Comparison of ENCODE assay signal across 18 mouse cellular contexts in genomic region chr10:17950761-17951160, GRCm38 (mm10). TPM values are rescaled to one million over a fixed set of nuclear protein-coding genes. Genes with fewer than 3 reads are reported as not detected.
DNase-seq lines count a peak whose midpoint lies in the region; ATAC-seq and TF ChIP-seq lines count a peak whose summit lies in the region.
"Had no signal": no experiment of that assay in that cellular context is flagged by ENCODE, and none has a peak within 500 bp of the region (broad histone marks: within the 10 kb centered on the region; RNA-seq: fewer than 3 reads in every experiment).

No protein-coding gene starts in this region.

- WGBS in heart, postnatal 0 days = 25% methylated on average over 5 of the region's 5 CpGs
- WGBS in heart, embryonic 11.5 days (ENCODE audit: insufficient replicate concordance) = 79% methylated on average over 5 of the region's 5 CpGs

- ATAC-seq in heart, postnatal 0 days (ENCODE audit: insufficient read depth, low read depth) = no peak
- no peak for ATAC-seq in heart, embryonic 11.5 days (replicated peaks; ENCODE audit: insufficient number of reproducible peaks, low FRiP score, low TSS enrichment)
- ATAC-seq: liver, postnatal 0 days; Patski had no signal

- H3K9ac ChIP-seq in heart, postnatal 0 days (replicated peaks; ENCODE audit: low read depth, low read length) = no peak overlapping the region
- H3K9ac ChIP-seq in heart, embryonic 11.5 days (ENCODE audit: low read depth, low read length) = no peak overlapping the region
- H3K9ac ChIP-seq: hindbrain, embryonic 14.5 days; limb, embryonic 13.5 days; liver, postnatal 0 days had no signal

- H3K27ac ChIP-seq in heart, postnatal 0 days (ENCODE audit: low read depth) = peak overlapping the region; percentile 35
- no peak overlapping the region for H3K27ac ChIP-seq in heart, embryonic 11.5 days (ENCODE audit: low read depth, low read length)
- H3K27ac ChIP-seq: hindbrain, embryonic 14.5 days; limb, embryonic 13.5 days had no signal

- no peaks in the 10 kb centered on the region for H3K36me3 ChIP-seq in heart, postnatal 0 days (replicated peaks; ENCODE audit: control insufficient read depth, insufficient read depth, low read length)
- no peaks in the 10 kb centered on the region for H3K36me3 ChIP-seq in heart, embryonic 11.5 days (ENCODE audit: control insufficient read depth, insufficient read depth, low read length)
- H3K36me3 ChIP-seq: limb, embryonic 13.5 days had no signal

- DNase-seq in heart, postnatal 0 days (ENCODE audit: low spot score) = peak; percentile 40
- peak; percentile 9 for DNase-seq in 3T3-L1 (ENCODE audit: low read depth, low spot score)
- peak; percentile 72 for DNase-seq in brain, adult 2 months (ENCODE audit: low read depth, low spot score)
- DNase-seq in left cerebral cortex, postnatal 36 days (ENCODE audit: low spot score in 2 of 2) = peak; percentile 30 to 31
- DNase-seq in retina, embryonic 14.5 days (ENCODE audit: low spot score) = no peak
- no peak for DNase-seq in adrenal gland, postnatal 10 days
- DNase-seq in gastrocnemius, postnatal 36 days = no peak
- DNase-seq: adrenal gland, postnatal 14 days; kidney, adult 18-20 months; kidney, postnatal 36 days; liver, postnatal 0 days; spleen, adult 18-20 months; thymus, adult 2 months had no signal

- no peak for TF ChIP-seq CTCF in heart, postnatal 0 days (IDR thresholded peaks at IDR 0.05; ENCODE audit: low read depth)

- intact Hi-C loops in left cerebral cortex, postnatal 36 days (cut with DNase I) = no loop called here
- intact Hi-C loops in gastrocnemius, postnatal 36 days (cut with DNase I) = no loop called here

- peaks cover 6% of the 10 kb centered on the region; the same call in 1 of the 2 replicates for H3K4me1 ChIP-seq in heart, postnatal 0 days (ENCODE audit: control insufficient read depth, insufficient read depth)
- H3K4me1 ChIP-seq in heart, embryonic 11.5 days (ENCODE audit: control insufficient read depth, insufficient read depth, low read length) = peaks cover 5% of the 10 kb centered on the region; the same call in 1 of the 2 replicates

- H3K9me3 ChIP-seq in heart, postnatal 0 days (replicated peaks; ENCODE audit: control insufficient read depth, low read length) = no peaks in the 10 kb centered on the region
- H3K9me3 ChIP-seq in heart, embryonic 11.5 days (replicated peaks; ENCODE audit: control insufficient read depth, low read length) = no peaks in the 10 kb centered on the region
- H3K9me3 ChIP-seq: limb, embryonic 13.5 days had no signal

- H3K4me3 ChIP-seq in heart, postnatal 0 days (ENCODE audit: low read depth, low read length) = no peak overlapping the region
- no peak overlapping the region for H3K4me3 ChIP-seq in heart, embryonic 11.5 days (ENCODE audit: low read depth, low read length)
- H3K4me3 ChIP-seq: limb, embryonic 13.5 days; megakaryocyte, embryonic 14.5 days had no signal

- no peak for TF ChIP-seq EP300 in heart, postnatal 0 days (IDR thresholded peaks at IDR 0.05; ENCODE audit: low read depth)

- 0 out of 2 replicates have a peak overlapping the region, but pooled peaks have one; percentile 0 for H3K4me2 ChIP-seq in heart, postnatal 0 days (ENCODE audit: low read depth, low read length)
- no peak overlapping the region for H3K4me2 ChIP-seq in heart, embryonic 11.5 days
- H3K4me2 ChIP-seq: hindbrain, embryonic 14.5 days; limb, embryonic 13.5 days had no signal

- no peaks in the 10 kb centered on the region for H3K27me3 ChIP-seq in heart, postnatal 0 days (ENCODE audit: control insufficient read depth, insufficient read depth, low read length)
- no peaks in the 10 kb centered on the region for H3K27me3 ChIP-seq in heart, embryonic 11.5 days (ENCODE audit: control insufficient read depth, insufficient read depth, low read length)
- H3K27me3 ChIP-seq: limb, embryonic 13.5 days; megakaryocyte, embryonic 14.5 days; Patski had no signal

RNA-seq across cellular contexts. Expression of gene Heca, which starts 2.9 kb away (rescaled TPM):
- 54.5 and 68.6 TPM in 2 replicates for total RNA-seq in heart, postnatal 0 days (2014; rRNA removed; ENCODE audit: low replicate concordance)
- 4.4 and 6.0 TPM in 2 replicates for polyA plus RNA-seq in heart, postnatal 0 days (2015; fragmentation: Nextera tagmentation; extraction: Ambion mirVana)
- polyA plus RNA-seq in heart, embryonic 11.5 days (2014; fragmentation: Nextera tagmentation; extraction: Ambion mirVana) = 4.0 and 5.3 TPM in 2 replicates
- 10 to 100 TPM; 24.8 to 27.8 TPM for total RNA-seq in left cerebral cortex, postnatal 36 days (2021)
- total RNA-seq in adrenal gland, postnatal 10 days (2021) = 10 to 100 TPM; 31.8 to 35.7 TPM
- total RNA-seq in gastrocnemius, postnatal 36 days (2021) = 10 to 100 TPM; 13.8 to 14.6 TPM

Comparison
In these comparisons a context has a peak if more than half of its experiments do, and no peak if none do; other contexts are left out.
1. DNase-seq: peak in heart, postnatal 0 days (single experiment), 3T3-L1 (single experiment), brain, adult 2 months (single experiment) and left cerebral cortex, postnatal 36 days (2 of 2); none in retina, embryonic 14.5 days (single experiment), adrenal gland, postnatal 10 days (single experiment) and gastrocnemius, postnatal 36 days (0 of 2).